Mouse (Mus musculus) kidney, embryonic 15.5 days (tissue): ENCODE results near the gene Bax. TPM values are rescaled to one million over a fixed set of nuclear protein-coding genes. Genes with fewer than 3 reads are reported as not detected.
A peak's percentile ranks its signal among the peaks of the same experiment; 100 is the strongest.
"Not testable (repeated sequence)": the region's sequence is repeated elsewhere in the genome, so short reads cannot be mapped to it uniquely, and the experiment has no call there.

Source experiments
- ATAC-seq: fragments of 200-750 bp; cut with Nextera tagmentation; replicated peaks from 2 replicates; pipeline ENCODE4 v1.8.0; 2017; ENCODE audit warnings: moderate TSS enrichment; ENCODE audit not compliant: low FRiP score
- H3K27ac ChIP-seq: fragments of 300-500 bp; sonication (generic); 2 replicates; pipeline ENCODE4 v1.5.1; 2015; ENCODE audit warnings: mild to moderate bottlenecking, inconsistent platforms
- H3K27me3 ChIP-seq: fragments of 300-500 bp; sonication (generic); 2 replicates; pipeline ENCODE4 v1.6.1; 2015; ENCODE audit warnings: inconsistent platforms
- H3K36me3 ChIP-seq: fragments of 300-500 bp; sonication (generic); 2 replicates; pipeline ENCODE4 v1.6.1; 2015; ENCODE audit warnings: inconsistent platforms
- H3K4me1 ChIP-seq: fragments of 300-500 bp; sonication (generic); 2 replicates; pipeline ENCODE4 v1.6.1; 2015; ENCODE audit warnings: inconsistent platforms
- H3K4me2 ChIP-seq: fragments of 300-500 bp; sonication (generic); 2 replicates; pipeline ENCODE4 v1.6.1; 2015; ENCODE audit warnings: moderate library complexity, mild to moderate bottlenecking, inconsistent platforms
- H3K4me3 ChIP-seq: fragments of 300-500 bp; sonication (generic); replicated peaks from 2 replicates; pipeline ENCODE4 v1.5.1; 2015; ENCODE audit warnings: mild to moderate bottlenecking, inconsistent platforms
- H3K9ac ChIP-seq: fragments of 300-500 bp; sonication (generic); 2 replicates; pipeline ENCODE4 v1.6.1; 2015; ENCODE audit warnings: mild to moderate bottlenecking, inconsistent platforms
- H3K9me3 ChIP-seq: fragments of 300-500 bp; sonication (generic); replicated peaks from 2 replicates; pipeline ENCODE4 v1.6.1; 2016; ENCODE audit warnings: inconsistent platforms
- WGBS: fragments of 180-500 bp; shearing (Covaris S2); methylation state at CpG from one replicate; pipeline ENCODE4 v1.1.7; 2015; ENCODE audit warnings: mixed read lengths; 5-methylcytosine and 5-hydroxymethylcytosine counted together
- polyA plus RNA-seq: library from polyadenylated mRNA; unstranded; fragments of >200 nt; fragmentation: Nextera tagmentation; extraction: Ambion mirVana; gene quantifications from 2 replicates; pipeline ENCODE4 v1.2.1, GENCODE M21; 2015

The Bax gene
- polyA plus RNA-seq, 1 experiment from 2014 or later, result 195 TPM

DNA sequence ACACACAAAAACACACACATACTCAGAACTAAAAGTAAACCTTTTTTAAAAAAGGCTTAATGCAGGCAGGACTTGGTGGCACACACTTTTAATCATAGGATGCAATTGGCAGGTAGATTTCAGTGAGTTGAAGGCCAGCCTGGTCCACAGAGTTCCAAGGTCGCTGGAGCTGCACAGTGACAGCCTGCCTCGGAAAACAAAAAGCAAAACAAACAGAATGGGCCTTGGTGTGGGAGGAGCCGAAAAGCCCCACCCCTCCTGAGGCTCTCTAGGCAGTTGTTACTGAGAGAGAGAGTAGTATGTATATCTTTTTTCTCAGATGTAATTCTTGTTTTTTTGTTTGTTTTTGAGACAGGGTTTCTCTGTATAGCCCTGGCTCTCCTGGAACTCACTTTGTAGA is 24.6 kb upstream of the Bax start:
- peak overlapping the region; percentile 38; the same call in 1 of the 2 replicates for H3K4me2 ChIP-seq
- no peak overlapping the region for H3K9ac ChIP-seq
- no peak overlapping the region for H3K4me3 ChIP-seq
- H3K9me3 ChIP-seq, result no peaks in the 10 kb centered on the region
- H3K36me3 ChIP-seq, result peaks cover 42% of the 10 kb centered on the region
- H3K27me3 ChIP-seq, result no peaks in the 10 kb centered on the region
- ATAC-seq, result 0 out of 2 replicates have a peak, but pooled peaks have one; percentile 34
- peak overlapping the region; percentile 42; the same call in 1 of the 2 replicates for H3K27ac ChIP-seq
- H3K4me1 ChIP-seq, result peaks cover 34% of the 10 kb centered on the region
- 11% methylated on average over 3 of the region's 3 CpGs for WGBS

DNA sequence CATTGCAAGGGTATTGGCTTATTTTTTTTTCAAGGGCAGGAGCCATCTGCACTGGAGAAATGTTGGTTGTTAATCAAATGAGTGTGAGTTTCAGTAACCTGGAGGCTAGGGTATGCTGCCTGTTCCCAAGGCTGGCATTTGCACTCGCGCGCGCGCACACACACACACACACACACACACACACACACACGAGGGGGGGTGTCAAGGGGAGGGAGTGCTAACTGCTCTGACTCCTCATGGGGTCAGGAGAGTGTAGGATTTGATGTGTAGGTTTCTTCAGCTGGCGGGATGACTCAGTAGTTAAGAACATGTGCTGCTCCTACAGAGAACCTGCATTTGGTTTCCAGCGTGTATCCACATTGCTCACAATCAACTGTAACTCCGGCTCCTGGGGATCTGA is 24.1 kb upstream of the Bax start:
- Histone ChIP-seq H3K36me3 (peaks cover 38% of the 10 kb centered on the region), H3K9ac (no peak overlapping the region), H3K27me3 (no peaks in the 10 kb centered on the region), H3K9me3 (no peaks in the 10 kb centered on the region), H3K4me3 (no peak overlapping the region), H3K4me2 (0 out of 2 replicates have a peak overlapping the region, but pooled peaks have one; percentile 38), H3K4me1 (peaks cover 34% of the 10 kb centered on the region), H3K27ac (peak overlapping the region; percentile 42; the same call in 1 of the 2 replicates)
- no peak for ATAC-seq
- WGBS, result 18% methylated on average over 9 of the region's 9 CpGs

DNA sequence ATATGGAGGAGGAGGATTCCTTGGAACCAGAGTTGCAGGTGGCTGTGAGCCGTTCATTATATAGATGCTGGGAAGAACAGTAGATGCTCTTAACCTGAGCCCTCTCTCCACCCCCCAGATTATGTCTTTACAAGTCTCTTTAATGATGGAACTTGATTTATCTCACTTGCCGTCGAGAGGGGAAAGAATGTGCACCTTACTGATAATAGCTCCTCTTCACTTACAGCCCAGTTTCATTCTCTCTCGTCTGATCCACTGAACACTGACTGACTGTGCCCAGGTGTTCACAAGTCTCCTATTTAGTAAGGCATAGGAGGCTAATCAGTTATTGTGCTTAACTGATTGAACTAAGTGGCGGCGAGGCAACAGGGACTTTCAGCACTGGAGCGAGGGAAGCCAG is 22.9 kb upstream of the Bax start:
- no peak overlapping the region for H3K9ac ChIP-seq
- no peak overlapping the region for H3K4me3 ChIP-seq
- peaks cover 34% of the 10 kb centered on the region for H3K4me1 ChIP-seq
- no peaks in the 10 kb centered on the region for H3K9me3 ChIP-seq
- H3K36me3 ChIP-seq, result peaks cover 25% of the 10 kb centered on the region
- ATAC-seq, result no peak
- H3K4me2 ChIP-seq, result no peak overlapping the region
- WGBS, result 65% methylated on average over 7 of the region's 7 CpGs
- H3K27ac ChIP-seq, result no peak overlapping the region
- H3K27me3 ChIP-seq, result no peaks in the 10 kb centered on the region

DNA sequence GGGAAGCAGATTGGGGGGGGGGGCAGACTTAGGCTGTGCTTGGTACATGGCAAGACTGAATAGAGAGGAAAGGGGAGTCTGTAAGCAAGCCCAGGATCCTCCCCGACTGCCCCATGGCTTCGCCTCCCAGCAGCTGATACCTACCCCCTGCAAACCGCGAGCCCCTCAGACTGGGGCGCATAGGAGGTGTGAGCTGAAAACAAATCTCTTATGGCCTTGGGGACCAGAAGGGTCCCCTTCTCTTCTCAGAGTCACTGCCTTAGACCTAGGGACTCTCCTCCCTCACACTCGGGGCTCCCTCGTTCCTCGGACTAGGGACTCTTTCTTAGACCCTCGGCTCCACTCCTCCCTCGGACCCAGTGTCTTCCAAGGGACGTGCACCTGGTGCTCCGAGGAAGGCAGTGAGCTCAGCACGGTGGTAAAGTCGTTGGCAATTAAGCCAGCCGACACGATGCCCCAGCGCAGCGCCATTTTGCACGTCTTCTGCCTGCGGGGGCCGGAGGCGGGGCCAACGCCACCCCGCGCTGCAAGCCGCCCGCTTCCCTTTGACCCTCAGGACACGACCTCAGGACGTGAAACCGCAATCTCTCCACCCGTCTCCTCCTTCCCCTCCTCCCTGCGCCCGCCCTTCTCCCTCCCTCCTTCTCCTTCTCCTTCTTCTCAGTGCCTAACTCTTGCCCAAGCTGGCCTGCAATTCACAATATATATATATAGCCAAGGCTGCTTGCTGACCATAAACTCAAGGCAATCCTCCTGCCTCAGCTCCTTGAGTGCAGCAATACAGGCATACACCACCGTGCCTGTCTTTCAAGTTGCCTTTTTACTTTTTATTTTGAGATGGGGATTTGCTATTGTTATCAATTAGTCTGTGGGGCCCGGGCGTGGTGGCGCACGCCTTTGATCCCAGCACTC is 21.9 kb upstream of the Bax start, which contains the start of gene Dhdh:
Gene Dhdh (minus strand): TSS at position 513 of the 912 bp plus-strand sequence.
- H3K36me3 ChIP-seq, result peaks cover 15% of the 10 kb centered on the region
- H3K9ac ChIP-seq, result peak within 1 kb of the TSS; percentile 53
- peak; percentile 48 for ATAC-seq
- H3K4me3 ChIP-seq, result peak within 1 kb of the TSS; percentile 50
- peak within 1 kb of the TSS; percentile 75 for H3K4me2 ChIP-seq
- no peaks in the 10 kb centered on the region for H3K27me3 ChIP-seq
- peak within 1 kb of the TSS; percentile 78 for H3K27ac ChIP-seq
- WGBS, result 11% methylated on average over 38 of the region's 38 CpGs
- H3K4me1 ChIP-seq, result peaks cover 34% of the 10 kb centered on the region
- H3K9me3 ChIP-seq, result no peaks in the 10 kb centered on the region

DNA sequence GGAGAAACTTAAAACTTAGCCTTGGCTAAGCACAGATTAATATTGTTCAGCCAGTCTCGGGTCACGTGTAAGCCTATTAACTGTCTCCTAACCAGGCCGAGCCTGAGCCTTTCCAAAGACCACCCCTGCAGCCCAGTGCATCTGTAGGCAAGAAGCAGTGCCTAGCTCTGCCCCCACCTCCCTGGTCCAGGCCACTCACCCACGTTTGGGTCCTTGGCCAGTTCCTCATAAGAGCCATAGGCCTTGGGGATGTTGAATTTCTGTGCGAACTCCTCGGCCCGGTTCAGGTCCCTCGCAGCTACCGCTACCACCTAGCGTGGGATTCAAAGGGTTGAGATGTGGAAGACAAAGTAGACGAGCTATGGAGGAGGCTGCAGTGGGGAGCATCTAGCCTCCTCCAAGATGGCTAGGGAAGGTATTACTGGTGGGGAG is 21.2 kb upstream of the Bax start:
- Histone ChIP-seq H3K4me3 (peak overlapping the region; percentile 50), H3K27me3 (no peaks in the 10 kb centered on the region), H3K27ac (peak overlapping the region; percentile 78), H3K4me1 (peaks cover 34% of the 10 kb centered on the region), H3K9me3 (no peaks in the 10 kb centered on the region), H3K9ac (no peak overlapping the region), H3K4me2 (peak overlapping the region; percentile 75), H3K36me3 (peaks cover 8% of the 10 kb centered on the region)
- 35% methylated on average over 11 of the region's 11 CpGs for WGBS
- peak; percentile 33; the same call in 1 of the 2 replicates for ATAC-seq

DNA sequence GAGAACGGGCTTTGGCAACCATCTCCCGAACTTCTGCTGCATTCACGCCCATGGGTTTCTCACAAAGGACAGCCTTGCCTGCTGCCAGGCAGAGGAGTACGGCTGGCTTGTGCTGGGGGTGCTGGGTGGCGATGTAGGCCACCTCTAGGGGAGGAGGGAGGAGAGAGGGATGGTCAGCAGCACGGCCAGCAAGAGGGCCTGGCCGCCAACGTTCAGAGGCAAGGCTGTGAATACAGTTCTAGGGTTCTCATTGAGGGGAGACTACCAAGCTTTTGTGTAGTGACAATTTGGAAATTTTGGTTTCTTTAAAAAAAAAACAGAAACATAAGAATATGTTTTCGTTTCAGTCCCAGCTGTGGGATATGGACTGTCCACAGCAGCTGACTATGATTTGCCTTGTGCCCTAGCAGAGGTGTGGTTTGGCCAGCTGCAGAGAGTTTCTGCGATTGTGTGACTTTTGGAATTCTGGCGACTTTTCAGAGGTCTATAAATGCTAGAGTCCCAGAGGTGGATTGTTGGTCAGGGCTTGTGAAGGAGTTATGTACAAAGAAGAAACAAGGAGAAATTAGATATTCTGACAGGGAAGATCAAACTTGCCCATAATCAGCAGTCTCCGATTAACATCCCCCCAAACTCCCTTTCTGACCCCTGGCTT is 20.2 kb upstream of the Bax start, which contains the start of gene Gm45808:
Gene Gm45808 (minus strand): TSS at position 51 of the 655 bp plus-strand sequence.
- Histone ChIP-seq H3K36me3 (peaks cover under 1% of the 10 kb centered on the region), H3K27ac (no peak within 1 kb of the TSS), H3K9me3 (no peaks in the 10 kb centered on the region), H3K4me3 (no peak within 1 kb of the TSS), H3K4me1 (peaks cover 34% of the 10 kb centered on the region), H3K4me2 (no peak within 1 kb of the TSS; the same call in 1 of the 2 replicates), H3K9ac (no peak within 1 kb of the TSS), H3K27me3 (no peaks in the 10 kb centered on the region)
- WGBS, result 79% methylated on average over 12 of the region's 12 CpGs
- ATAC-seq, result no peak

DNA sequence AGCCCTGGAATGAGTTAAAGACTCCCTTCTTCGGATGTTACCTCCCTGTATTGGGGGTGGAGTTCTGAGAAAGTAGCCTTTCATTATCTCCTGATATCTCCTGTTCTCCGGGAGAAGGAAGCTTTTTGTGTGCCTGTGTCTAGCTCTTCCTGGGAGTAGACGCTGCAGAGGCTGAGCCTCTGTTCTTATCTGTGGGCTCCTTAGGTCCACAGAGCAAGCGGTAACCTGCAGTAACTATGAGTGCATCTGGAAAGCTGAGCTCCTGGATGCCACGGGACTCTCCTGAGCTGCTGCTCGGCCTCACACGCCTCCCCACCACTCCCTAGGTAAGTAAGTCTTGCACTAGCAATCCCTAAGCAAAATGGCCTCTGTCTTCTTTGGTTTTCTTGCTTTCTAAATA is 19.5 kb upstream of the Bax start:
- Histone ChIP-seq H3K27ac (no peak overlapping the region), H3K9ac (no peak overlapping the region), H3K4me3 (no peak overlapping the region), H3K9me3 (no peaks in the 10 kb centered on the region), H3K4me1 (peaks cover 26% of the 10 kb centered on the region), H3K27me3 (no peaks in the 10 kb centered on the region), H3K36me3 (no peaks in the 10 kb centered on the region), H3K4me2 (no peak overlapping the region)
- 72% methylated on average over 7 of the region's 7 CpGs for WGBS
- no peak for ATAC-seq

DNA sequence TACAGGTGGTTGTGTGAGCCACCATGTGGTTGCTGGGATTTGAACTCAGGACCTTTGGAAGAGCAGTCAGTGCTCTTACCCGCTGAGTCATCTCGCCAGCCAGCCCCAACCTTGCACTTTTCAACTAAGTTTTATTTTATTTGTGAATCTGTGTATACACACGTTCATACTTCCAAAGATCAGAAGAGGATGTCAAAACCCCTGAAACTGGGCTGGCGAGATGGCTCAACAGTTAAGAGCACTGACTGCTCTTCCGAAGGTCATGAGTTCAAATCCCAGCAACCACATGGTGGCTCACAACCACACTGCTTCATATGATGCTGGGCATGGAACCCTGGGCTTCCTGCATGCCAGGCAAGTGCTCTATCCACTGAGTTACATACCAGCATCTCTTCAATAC is 18.3 kb upstream of the Bax start:
- ATAC-seq, H3K27me3 ChIP-seq: not testable (repeated sequence)
- 93% methylated on average over 5 of the region's 5 CpGs for WGBS

DNA sequence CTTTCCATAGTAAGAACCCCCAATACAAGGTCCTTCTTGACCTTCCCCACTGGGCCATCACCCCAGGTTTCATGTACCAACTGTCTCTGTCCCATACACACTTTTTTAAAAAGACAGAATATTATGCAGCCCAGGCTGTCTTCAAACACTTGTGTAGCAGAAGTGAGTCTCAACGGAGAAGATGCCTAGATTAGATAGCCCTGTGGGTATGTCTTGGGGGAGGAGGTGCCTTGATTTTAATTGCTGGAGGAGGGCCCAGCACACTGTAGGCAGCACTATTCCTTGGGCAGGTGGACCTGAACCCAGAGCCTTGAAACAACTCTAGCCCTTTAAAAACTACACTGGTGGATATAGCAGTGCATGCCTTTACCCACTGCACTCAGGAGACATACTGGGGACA is 15.5 kb upstream of the Bax start:
- no peaks in the 10 kb centered on the region for H3K9me3 ChIP-seq
- no peaks in the 10 kb centered on the region for H3K36me3 ChIP-seq
- WGBS, result 66% methylated on average over 1 of the region's 1 CpGs
- no peak for ATAC-seq
- H3K4me2 ChIP-seq, result no peak overlapping the region
- no peak overlapping the region for H3K9ac ChIP-seq
- H3K27me3 ChIP-seq, result no peaks in the 10 kb centered on the region
- no peaks in the 10 kb centered on the region for H3K4me1 ChIP-seq
- no peak overlapping the region for H3K27ac ChIP-seq
- no peak overlapping the region for H3K4me3 ChIP-seq

More for the DNA sequence above, 18.3 kb upstream of the Bax start:
- not testable (repeated sequence) for H3K4me2 ChIP-seq, H3K27ac ChIP-seq, H3K9ac ChIP-seq, H3K9me3 ChIP-seq, H3K4me3 ChIP-seq, H3K36me3 ChIP-seq
- H3K4me1 ChIP-seq, result peaks cover 19% of the 10 kb centered on the region

DNA sequence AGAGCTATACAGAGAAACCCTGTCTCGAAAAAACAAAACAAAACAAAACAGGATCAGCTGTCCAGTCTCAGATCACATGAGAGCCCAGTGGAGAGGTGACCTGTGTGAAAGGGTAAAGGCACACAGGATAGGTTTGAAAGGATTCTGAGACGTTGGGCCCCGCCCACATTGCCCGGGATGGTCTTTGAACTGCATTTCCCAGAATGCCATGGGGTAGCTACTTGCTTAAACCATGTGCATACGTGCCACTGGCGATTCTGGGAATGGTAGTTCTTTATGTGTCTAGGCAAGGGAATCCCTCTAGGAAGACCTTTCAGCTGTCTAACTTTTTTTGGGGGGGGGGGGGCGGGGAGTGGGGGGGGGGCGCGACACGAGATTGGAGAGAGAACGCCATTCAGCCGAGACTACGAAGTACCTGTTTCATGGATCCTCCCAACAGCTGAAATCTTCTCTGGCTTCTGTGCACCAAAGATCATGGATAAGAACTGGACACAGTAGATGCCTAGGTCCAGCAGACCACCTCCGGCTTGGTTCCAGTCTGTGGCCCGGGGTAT is 14.8 kb upstream of the Bax start, which contains the start of gene Tulp2:
Gene Tulp2 (plus strand): TSS at position 504 of the 554 bp plus-strand sequence.
- Histone ChIP-seq H3K9ac (no peak within 1 kb of the TSS), H3K4me2 (no peak within 1 kb of the TSS), H3K4me1 (no peaks in the 10 kb centered on the region), H3K27ac (no peak within 1 kb of the TSS), H3K9me3 (no peaks in the 10 kb centered on the region), H3K27me3 (no peaks in the 10 kb centered on the region), H3K36me3 (no peaks in the 10 kb centered on the region), H3K4me3 (no peak within 1 kb of the TSS)
- peak; percentile 78 for ATAC-seq
- WGBS, result 53% methylated on average over 15 of the region's 15 CpGs

DNA sequence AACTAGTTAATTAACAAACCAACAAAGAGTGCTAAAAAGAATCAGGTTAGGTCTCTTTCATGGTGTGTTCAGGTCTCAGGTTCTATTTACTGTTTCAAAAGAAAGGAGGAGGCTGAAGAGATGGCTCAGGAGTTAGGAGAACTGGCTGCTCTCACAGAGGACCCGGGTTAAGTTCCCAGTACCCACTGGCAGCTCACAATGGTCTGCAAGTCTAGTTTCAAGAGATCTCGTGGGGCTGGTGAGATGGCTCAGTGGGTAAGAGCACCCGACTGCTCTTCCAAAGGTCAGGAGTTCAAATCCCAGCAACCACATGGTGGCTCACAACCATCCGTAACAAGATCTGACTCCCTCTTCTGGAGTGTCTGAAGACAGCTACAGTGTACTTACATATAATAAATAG is 13.6 kb upstream of the Bax start:
- not testable (repeated sequence) for H3K36me3 ChIP-seq, H3K4me1 ChIP-seq, H3K9ac ChIP-seq, ATAC-seq, H3K27ac ChIP-seq, H3K27me3 ChIP-seq, H3K9me3 ChIP-seq, H3K4me2 ChIP-seq, H3K4me3 ChIP-seq
- 80% methylated on average over 3 of the region's 4 CpGs for WGBS

DNA sequence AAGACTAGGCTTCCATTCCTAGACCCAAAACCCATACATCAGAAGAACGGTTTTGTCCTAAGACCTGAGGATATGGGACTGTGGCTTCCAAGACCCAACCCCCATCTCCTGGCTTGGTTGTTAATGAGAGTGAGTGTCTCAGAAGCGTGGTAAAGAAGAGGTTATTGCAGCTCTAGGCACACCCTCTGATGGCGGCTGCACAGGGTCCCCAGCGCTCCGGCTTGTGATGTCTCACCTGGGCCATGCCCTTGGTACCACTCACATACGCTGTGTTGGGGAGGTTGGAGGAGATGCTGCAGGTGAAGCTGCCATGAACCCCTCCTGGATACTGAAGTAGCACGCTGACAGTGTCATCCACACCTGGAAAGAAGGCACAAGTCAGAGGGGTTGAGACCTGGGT is 12.1 kb upstream of the Bax start:
- no peaks in the 10 kb centered on the region for H3K9me3 ChIP-seq
- ATAC-seq, result no peak
- WGBS, result 92% methylated on average over 7 of the region's 7 CpGs

More for the DNA sequence above, 12.1 kb upstream of the Bax start:
- Histone ChIP-seq H3K4me1 (0 out of 2 replicates have a peak, but pooled peaks cover 4% of the 10 kb centered on the region), H3K27me3 (no peaks in the 10 kb centered on the region), H3K27ac (no peak overlapping the region), H3K4me3 (no peak overlapping the region), H3K36me3 (no peaks in the 10 kb centered on the region), H3K9ac (no peak overlapping the region), H3K4me2 (no peak overlapping the region)
